ENCODE assay signal across 8 mouse cellular contexts in the genomic region with DNA sequence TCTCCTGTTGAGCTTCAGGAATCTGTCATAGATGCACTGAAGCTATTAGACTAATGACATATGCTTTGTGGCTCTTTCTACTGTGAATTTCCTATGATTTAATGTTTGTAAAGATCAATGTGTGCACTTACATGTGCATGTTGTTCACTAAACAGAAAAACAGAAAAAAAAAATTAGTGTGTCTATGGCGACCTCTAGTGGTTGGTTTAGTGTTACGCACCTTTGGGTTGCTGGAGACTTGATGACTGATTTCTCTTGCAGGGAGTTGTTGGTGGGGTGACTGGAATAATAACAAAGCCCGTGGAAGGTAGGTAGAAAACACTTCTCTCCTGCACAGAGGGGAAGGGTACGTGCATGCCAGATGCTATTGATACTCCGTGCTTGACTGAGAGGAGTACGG.
A peak's percentile ranks its signal among the peaks of the same experiment; 100 is the strongest.
DNase-seq lines count a peak whose midpoint lies in the region; ATAC-seq and TF ChIP-seq lines count a peak whose summit lies in the region.

No protein-coding gene starts in this region.

- H3K27ac ChIP-seq in forebrain, embryonic 15.5 days (replicated peaks) = no peak overlapping the region
- H3K27ac ChIP-seq in forebrain, embryonic 13.5 days = no peak overlapping the region

- no peak for TF ChIP-seq POLR2A in lung, adult 2 months (IDR thresholded peaks at IDR 0.05; ENCODE audit: borderline replicate concordance, extremely low read depth, low read depth, low read length)

- H3K27me3 ChIP-seq in forebrain, embryonic 15.5 days = no peaks in the 10 kb centered on the region
- no peaks in the 10 kb centered on the region for H3K27me3 ChIP-seq in forebrain, embryonic 13.5 days

- H3K9ac ChIP-seq in forebrain, embryonic 15.5 days (replicated peaks) = no peak overlapping the region
- no peak overlapping the region for H3K9ac ChIP-seq in forebrain, embryonic 13.5 days

- DNase-seq in lung, adult 2 months = no peak
- no peak for DNase-seq in lung, postnatal 4 days
- peak; percentile 47 for DNase-seq in c-Kit-positive CD71-positive TER-119-negative erythroid progenitor cells, embryonic 14.5 days (ENCODE audit: low read depth)
- peak; percentile 59 for DNase-seq in naive thymus-derived CD4-positive, alpha-beta T cell, adult 2 months (ENCODE audit: low read depth)
- DNase-seq in spleen, postnatal 4 days (ENCODE audit: low spot score in 2 of 2) = no peak
- no peak for DNase-seq in urinary bladder, postnatal 4 days (ENCODE audit: low spot score in 2 of 2)

- WGBS in forebrain, embryonic 15.5 days = 37% methylated on average over 6 of the region's 6 CpGs
- 43% methylated on average over 6 of the region's 6 CpGs for WGBS in forebrain, embryonic 13.5 days
- WGBS in lung, adult 2 months = 46% methylated on average over 6 of the region's 6 CpGs

- no peak overlapping the region for H3K4me2 ChIP-seq in forebrain, embryonic 15.5 days (replicated peaks)
- no peak overlapping the region for H3K4me2 ChIP-seq in forebrain, embryonic 13.5 days

- peak; percentile 21; the same call in 1 of the 2 replicates for TF ChIP-seq CTCF in lung, adult 2 months (IDR thresholded peaks at IDR 0.05; ENCODE audit: insufficient read depth, low read length)

- ATAC-seq in forebrain, embryonic 15.5 days (replicated peaks) = peak; percentile 48; the same call in 1 of the 2 replicates
- no peak for ATAC-seq in forebrain, embryonic 13.5 days

- no peak overlapping the region for H3K4me3 ChIP-seq in forebrain, embryonic 15.5 days
- H3K4me3 ChIP-seq in forebrain, embryonic 13.5 days = no peak overlapping the region
- H3K4me3 ChIP-seq in lung, adult 2 months (replicated peaks; ENCODE audit: extremely low read depth, low read depth, low read length) = no peak overlapping the region

- no peaks in the 10 kb centered on the region for H3K9me3 ChIP-seq in forebrain, embryonic 15.5 days
- no peaks in the 10 kb centered on the region for H3K9me3 ChIP-seq in forebrain, embryonic 13.5 days (replicated peaks)

- no peaks in the 10 kb centered on the region for H3K4me1 ChIP-seq in forebrain, embryonic 15.5 days
- H3K4me1 ChIP-seq in forebrain, embryonic 13.5 days = no peaks in the 10 kb centered on the region
- no peaks in the 10 kb centered on the region for H3K4me1 ChIP-seq in lung, adult 2 months (ENCODE audit: control insufficient read depth, insufficient read depth, low read length)

- peaks cover 8% of the 10 kb centered on the region for H3K36me3 ChIP-seq in forebrain, embryonic 15.5 days
- peaks cover 15% of the 10 kb centered on the region; the same call in 1 of the 2 replicates for H3K36me3 ChIP-seq in forebrain, embryonic 13.5 days (ENCODE audit: poor library complexity, severe bottlenecking)

Comparison
In these comparisons a context has a peak if more than half of its experiments do, and no peak if none do; other contexts are left out.
1. DNase-seq: peak in c-Kit-positive CD71-positive TER-119-negative erythroid progenitor cells, embryonic 14.5 days (single experiment) and naive thymus-derived CD4-positive, alpha-beta T cell, adult 2 months (single experiment); none in lung, adult 2 months (single experiment), lung, postnatal 4 days (0 of 2), spleen, postnatal 4 days (0 of 2) and urinary bladder, postnatal 4 days (0 of 2).